Mouse (Mus musculus) megakaryocyte, embryonic 14.5 days (primary cell): Measurements from ENCODE around the gene Calu. TPM values are rescaled to one million over a fixed set of nuclear protein-coding genes. Genes with fewer than 3 reads are reported as not detected.

Experiments used
- H3K27me3 ChIP-seq: replicated peaks from 2 replicates; pipeline ENCODE3; 2012; ENCODE audit warnings: inconsistent platforms
- H3K36me3 ChIP-seq: replicated peaks from 2 replicates; pipeline ENCODE3; 2012; ENCODE audit warnings: low read length, inconsistent platforms, mixed read lengths
- H3K4me1 ChIP-seq: 2 replicates; pipeline ENCODE4 v1.6.1; 2012; ENCODE audit warnings: inconsistent platforms
- H3K4me3 ChIP-seq: replicated peaks from 2 replicates; pipeline ENCODE3; 2012; ENCODE audit warnings: moderate library complexity, mild to moderate bottlenecking, inconsistent platforms
- H3K9me3 ChIP-seq: 2 replicates; pipeline ENCODE4 v1.6.1; 2012; ENCODE audit warnings: inconsistent platforms
- FLI1 ChIP-seq: IDR thresholded peaks from 2 replicates; pipeline ENCODE4 v1.6.1; 2012; ENCODE audit warnings: low read length, inconsistent platforms, mixed read lengths
- GATA1 ChIP-seq: IDR thresholded peaks from 3 replicates; pipeline ENCODE4 v1.6.1; 2012; ENCODE audit warnings: mixed read lengths, low read length, inconsistent platforms, borderline replicate concordance
- polyA plus RNA-seq: library from polyadenylated mRNA; stranded (reverse); fragments of >175 nt; gene quantifications from 2 replicates; pipeline ENCODE4 v1.2.3, GENCODE M21; 2012; ENCODE audit warnings: low replicate concordance; ENCODE audit not compliant: insufficient read depth

Calu gene
- 6.4 and 8.2 TPM in 2 replicates for polyA plus RNA-seq

GRCm38 (mm10) chr6:29347665-29348370 is at the start of gene Calu:
Gene Calu (plus strand): TSS chr6:29348069.
- Histone ChIP-seq H3K4me3 (peak within 1 kb of the TSS; percentile 98), H3K27me3 (peaks cover 4% of the 10 kb centered on the region), H3K36me3 (peaks cover 2% of the 10 kb centered on the region), H3K4me1 (peaks cover 32% of the 10 kb centered on the region), H3K9me3 (no peaks in the 10 kb centered on the region)
- TF ChIP-seq FLI1 (peak; percentile 95), GATA1 (no peak)

- Histone ChIP-seq H3K36me3 (no peaks in the 10 kb centered on the region), H3K4me1 (peaks cover 11% of the 10 kb centered on the region), H3K4me3 (no peak overlapping the region), H3K27me3 (peaks cover 9% of the 10 kb centered on the region), H3K9me3 (peaks cover 13% of the 10 kb centered on the region)
- TF ChIP-seq GATA1 (no peak), FLI1 (no peak)
Measured at GRCm38 (mm10) chr6:29299112-29299511, 48.8 kb upstream of the Calu start.

GRCm38 (mm10) chr6:29303251-29303650 is 44.6 kb upstream of the Calu start:
- TF ChIP-seq FLI1 (no peak), GATA1 (no peak)
- Histone ChIP-seq H3K9me3 (peaks cover 38% of the 10 kb centered on the region), H3K27me3 (peaks cover 9% of the 10 kb centered on the region), H3K4me3 (no peak overlapping the region), H3K36me3 (no peaks in the 10 kb centered on the region), H3K4me1 (peaks cover 24% of the 10 kb centered on the region)

GRCm38 (mm10) chr6:29303726-29304125 is 44.1 kb upstream of the Calu start:
- no peaks in the 10 kb centered on the region for H3K36me3 ChIP-seq
- H3K9me3 ChIP-seq: peaks cover 38% of the 10 kb centered on the region
- H3K27me3 ChIP-seq: peaks cover 9% of the 10 kb centered on the region
- H3K4me1 ChIP-seq: peaks cover 24% of the 10 kb centered on the region
- TF ChIP-seq GATA1 (no peak), FLI1 (no peak)
- H3K4me3 ChIP-seq: no peak overlapping the region

GRCm38 (mm10) chr6:29305462-29305861 is 42.4 kb upstream of the Calu start:
- Histone ChIP-seq H3K36me3 (no peaks in the 10 kb centered on the region), H3K4me3 (no peak overlapping the region), H3K4me1 (peaks cover 24% of the 10 kb centered on the region), H3K27me3 (peaks cover 5% of the 10 kb centered on the region), H3K9me3 (peaks cover 40% of the 10 kb centered on the region)
- no peak for TF ChIP-seq GATA1
- TF ChIP-seq FLI1: no peak

- H3K9me3 ChIP-seq: peaks cover 39% of the 10 kb centered on the region
- TF ChIP-seq GATA1 (no peak), FLI1 (no peak)
Measured at GRCm38 (mm10) chr6:29308846-29309605, 38.8 kb upstream of the Calu start.

GRCm38 (mm10) chr6:29313690-29314202 is 34.1 kb upstream of the Calu start:
- Histone ChIP-seq H3K4me1 (peaks cover 48% of the 10 kb centered on the region), H3K36me3 (no peaks in the 10 kb centered on the region), H3K27me3 (no peaks in the 10 kb centered on the region), H3K9me3 (peaks cover 13% of the 10 kb centered on the region), H3K4me3 (no peak overlapping the region)
- TF ChIP-seq FLI1 (no peak), GATA1 (no peak)

More at GRCm38 (mm10) chr6:29308846-29309605, 38.8 kb upstream of the Calu start:
- Histone ChIP-seq H3K4me1 (peaks cover 27% of the 10 kb centered on the region), H3K4me3 (no peak overlapping the region), H3K36me3 (no peaks in the 10 kb centered on the region), H3K27me3 (peaks cover 2% of the 10 kb centered on the region)

- no peak for TF ChIP-seq FLI1
- no peak for TF ChIP-seq GATA1
- peaks cover 4% of the 10 kb centered on the region; the same call in 1 of the 2 replicates for H3K9me3 ChIP-seq
- peaks cover 51% of the 10 kb centered on the region for H3K4me1 ChIP-seq
- H3K36me3 ChIP-seq: no peaks in the 10 kb centered on the region
- no peak overlapping the region for H3K4me3 ChIP-seq
- H3K27me3 ChIP-seq: peaks cover 19% of the 10 kb centered on the region
Measured at GRCm38 (mm10) chr6:29317286-29317685, 30.6 kb upstream of the Calu start.

GRCm38 (mm10) chr6:29317941-29318340 is 29.9 kb upstream of the Calu start:
- Histone ChIP-seq H3K36me3 (no peaks in the 10 kb centered on the region), H3K9me3 (peaks cover 7% of the 10 kb centered on the region; the same call in 1 of the 2 replicates), H3K4me1 (peaks cover 58% of the 10 kb centered on the region), H3K27me3 (peaks cover 21% of the 10 kb centered on the region), H3K4me3 (no peak overlapping the region)
- TF ChIP-seq GATA1 (no peak), FLI1 (no peak)
